Mouse (Mus musculus) ovary, adult 18-20 months (tissue): ENCODE results near the gene Hfe2.

Experiments
- DNase-seq: peaks from one replicate; pipeline ENCODE4 v3.0.0; 2022; ENCODE audit warnings: low spot score, mixed read lengths

The Hfe2 gene

DNA sequence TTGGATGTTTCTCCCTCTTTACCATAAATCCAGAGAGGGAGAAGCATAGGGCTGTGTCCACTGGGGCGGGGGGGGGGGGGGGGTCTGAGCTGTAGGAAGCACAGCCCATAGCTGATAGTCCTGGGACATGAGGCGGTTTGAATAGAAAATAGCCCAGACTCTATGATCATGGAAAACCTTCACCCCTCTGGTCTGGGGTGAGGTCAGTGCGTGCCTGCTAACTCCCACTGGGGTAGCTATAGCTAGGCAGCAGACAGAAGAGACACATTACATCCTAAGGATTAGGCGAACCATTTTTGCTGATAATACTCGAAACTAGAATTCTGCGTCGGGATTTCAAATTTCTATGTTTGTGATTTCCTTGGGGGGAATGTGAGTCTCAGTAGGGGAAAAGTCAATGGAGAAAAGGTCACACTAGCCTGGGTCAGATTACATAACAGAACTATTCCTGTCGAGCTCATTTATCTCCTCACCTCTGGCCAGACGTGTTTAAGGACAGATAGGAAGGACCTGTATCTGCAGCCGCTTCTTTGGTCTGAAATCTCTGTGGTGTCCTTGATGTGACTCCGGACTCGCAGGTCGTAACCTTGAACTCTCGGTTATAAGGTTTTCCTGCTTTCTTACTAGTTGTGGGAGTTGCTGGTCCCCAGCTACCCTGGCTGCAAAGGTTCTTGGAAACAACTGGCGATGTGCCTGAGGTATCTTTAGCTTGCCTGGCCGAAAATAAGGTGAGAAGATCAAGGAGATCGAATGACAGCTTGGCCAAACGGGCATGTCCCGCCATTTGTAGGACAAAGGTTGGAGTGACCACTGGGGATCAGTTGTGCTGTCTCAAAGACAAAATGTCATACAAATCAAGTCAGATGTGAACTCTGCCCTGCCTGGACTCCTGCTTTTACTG, 48.9 kb downstream of the Hfe2 start:
- no peak for DNase-seq

- DNase-seq, result no peak
These were observed 50.5 kb downstream of the Hfe2 start for GRCm38 (mm10) chr3:96575272-96575984.

- peak; percentile 68 for DNase-seq
These were observed 51.2 kb downstream of the Hfe2 start for GRCm38 (mm10) chr3:96576005-96576658.

GRCm38 (mm10) chr3:96576690-96577541, 51.9 kb downstream of the Hfe2 start, which contains the start of gene Gm16253:
Gene Gm16253, plus strand, starts transcription at chr3:96576984.
- DNase-seq, result peak; percentile 90

GRCm38 (mm10) chr3:96577566-96577965, 52.6 kb downstream of the Hfe2 start:
- no peak for DNase-seq
